ENCODE assay signal across 8 mouse cellular contexts in genomic region chr1:80830196-80830794, GRCm38 (mm10).
A peak's percentile ranks its signal among the peaks of the same experiment; 100 is the strongest.
DNase-seq lines count a peak whose midpoint lies in the region; ATAC-seq and TF ChIP-seq lines count a peak whose summit lies in the region.

No protein-coding gene starts in this region.

- peak; percentile 85 for TF ChIP-seq CTCF in layer of hippocampus, adult 2 months (conservative IDR thresholded peaks at IDR 0.05)

- 0 out of 2 replicates have a peak, but pooled peaks have one; percentile 30 for ATAC-seq in hindbrain, embryonic 15.5 days (ENCODE audit: low FRiP score, low read depth)
- ATAC-seq in granulocyte monocyte progenitor cell, adult 5-6 weeks (replicated peaks; ENCODE audit: poor library complexity, severe bottlenecking), result no peak; the same call in 1 of the 2 replicates

- no peak overlapping the region for H3K27ac ChIP-seq in layer of hippocampus, adult 2 months
- H3K27ac ChIP-seq in hindbrain, embryonic 15.5 days (replicated peaks), result no peak overlapping the region
- H3K27ac ChIP-seq in heart, embryonic 10.5 days, result no peak overlapping the region

- H3K27me3 ChIP-seq in hindbrain, embryonic 15.5 days, result no peaks in the 10 kb centered on the region
- H3K27me3 ChIP-seq in heart, embryonic 10.5 days (ENCODE audit: insufficient read depth, poor library complexity, severe bottlenecking), result no peaks in the 10 kb centered on the region

- H3K4me3 ChIP-seq in layer of hippocampus, adult 2 months, result no peak overlapping the region
- no peak overlapping the region for H3K4me3 ChIP-seq in hindbrain, embryonic 15.5 days
- H3K4me3 ChIP-seq in heart, embryonic 10.5 days, result no peak overlapping the region

- H3K4me1 ChIP-seq in hindbrain, embryonic 15.5 days (replicated peaks), result no peaks in the 10 kb centered on the region
- no peaks in the 10 kb centered on the region for H3K4me1 ChIP-seq in heart, embryonic 10.5 days

- H3K9me3 ChIP-seq in hindbrain, embryonic 15.5 days, result no peaks in the 10 kb centered on the region
- H3K9me3 ChIP-seq in heart, embryonic 10.5 days, result no peaks in the 10 kb centered on the region

- DNase-seq in adrenal gland, postnatal 10 days, result peak; percentile 6
- no peak for DNase-seq in adrenal gland, postnatal 4 days (ENCODE audit: low spot score in 2 of 2)
- DNase-seq in layer of hippocampus, adult 2 months (ENCODE audit: low spot score in 2 of 2), result peak; percentile 42 to 63
- DNase-seq in layer of hippocampus, postnatal 36 days, result no peak
- DNase-seq in Muller cell, postnatal 12 days (ENCODE audit: inconsistent ontology term), result peak; percentile 40
- DNase-seq in heart, embryonic 10.5 days (ENCODE audit: low spot score), result no peak

- no peak overlapping the region for H3K4me2 ChIP-seq in hindbrain, embryonic 15.5 days

- no peak overlapping the region for H3K9ac ChIP-seq in hindbrain, embryonic 15.5 days

- H3K36me3 ChIP-seq in hindbrain, embryonic 15.5 days, result no peaks in the 10 kb centered on the region
- H3K36me3 ChIP-seq in heart, embryonic 10.5 days, result no peaks in the 10 kb centered on the region

Comparison
In these comparisons a context has a peak if more than half of its experiments do, and no peak if none do; other contexts are left out.
1. DNase-seq: peak in adrenal gland, postnatal 10 days (single experiment), layer of hippocampus, adult 2 months (2 of 2) and Muller cell, postnatal 12 days (single experiment); none in adrenal gland, postnatal 4 days (0 of 2), layer of hippocampus, postnatal 36 days (0 of 2) and heart, embryonic 10.5 days (single experiment).